Mouse (Mus musculus): Measurements from ENCODE around the gene Paqr5. TPM values are rescaled to one million over a fixed set of nuclear protein-coding genes. Genes with fewer than 3 reads are reported as not detected.

Paqr5 gene
- total RNA-seq, 2 experiments from 2014 or later = 3.5 to 3.8 TPM

DNA sequence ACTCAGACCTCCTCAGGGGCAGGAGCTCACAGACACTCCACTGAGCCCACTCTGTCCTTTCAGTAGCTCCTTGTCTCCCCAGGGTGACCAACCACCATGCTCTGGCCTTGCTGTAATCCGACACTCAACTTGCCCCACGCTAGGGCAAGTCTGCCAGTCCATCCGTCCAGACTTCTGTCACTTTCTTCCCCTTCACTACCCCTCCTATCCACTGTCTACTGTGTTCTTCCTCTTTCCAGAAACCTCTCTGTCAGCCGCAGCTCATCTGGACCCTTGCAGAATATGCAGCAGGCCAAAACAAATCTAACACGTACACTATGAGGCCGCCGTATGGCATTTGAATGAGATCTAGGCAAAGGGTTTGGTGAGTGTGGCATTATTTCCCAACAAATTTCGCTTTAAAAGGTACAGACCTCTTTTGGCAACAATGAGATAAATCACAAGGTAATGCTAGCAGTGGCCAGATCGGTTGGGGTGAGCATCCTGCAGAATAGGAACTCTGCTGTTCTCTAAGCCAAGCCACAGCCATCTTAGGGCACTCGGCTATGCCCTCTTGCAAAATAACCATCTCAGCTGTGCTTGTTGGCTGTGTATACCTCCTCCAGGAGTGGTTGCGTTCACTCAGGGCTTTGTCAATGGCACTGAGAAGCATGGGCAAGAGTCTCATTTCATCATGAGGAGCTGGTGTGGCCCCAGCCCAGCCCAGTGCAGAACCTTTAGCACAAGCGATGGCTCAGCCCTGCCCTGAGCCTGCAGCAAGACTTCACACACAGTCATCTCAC lies 13.1 kb downstream of the Paqr5 start:
- no peak for DNase-seq (ENCODE audit: low spot score in 2 of 2)

DNA sequence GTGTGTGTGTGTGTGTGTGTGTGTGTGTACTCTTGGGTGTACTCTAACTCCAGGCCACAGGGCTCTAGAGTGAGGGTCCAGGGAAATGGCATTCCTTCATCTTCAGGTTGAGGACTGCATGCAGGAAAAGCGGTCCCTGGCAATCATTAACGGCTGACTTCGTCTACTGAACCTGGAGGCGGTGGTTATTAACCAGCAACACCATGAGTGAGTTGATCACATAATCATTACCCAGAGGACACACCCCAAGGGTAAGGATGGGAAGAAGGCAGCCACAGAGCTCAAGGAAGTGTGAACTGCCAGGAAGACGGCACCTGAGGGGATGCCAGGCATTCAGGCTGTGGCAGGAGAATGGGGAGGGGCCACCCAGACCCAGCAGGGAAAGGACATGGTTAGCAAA lies 18.3 kb downstream of the Paqr5 start:
- DNase-seq (ENCODE audit: low spot score in 2 of 2) = no peak

DNA sequence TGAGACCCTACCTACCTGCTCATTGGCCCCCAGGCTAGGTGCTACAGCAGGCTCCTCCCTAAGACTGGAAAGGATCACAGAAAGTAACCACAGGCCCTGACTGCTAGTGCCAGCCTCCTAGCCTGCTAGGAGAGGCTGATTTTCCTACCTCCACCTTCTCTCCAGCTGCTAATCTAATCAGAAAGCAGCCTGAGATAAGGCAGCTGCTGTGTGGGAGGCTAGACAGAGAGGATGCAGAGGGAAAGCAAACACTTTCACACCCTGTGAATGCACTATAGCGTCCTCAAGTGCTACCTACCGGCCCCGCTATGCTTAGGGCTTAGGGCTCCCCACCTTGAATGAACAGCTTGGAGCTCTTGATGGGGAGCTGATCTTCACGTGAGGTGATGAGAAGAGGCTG lies 19.6 kb downstream of the Paqr5 start:
- DNase-seq (ENCODE audit: low spot score in 2 of 2) = no peak

DNA sequence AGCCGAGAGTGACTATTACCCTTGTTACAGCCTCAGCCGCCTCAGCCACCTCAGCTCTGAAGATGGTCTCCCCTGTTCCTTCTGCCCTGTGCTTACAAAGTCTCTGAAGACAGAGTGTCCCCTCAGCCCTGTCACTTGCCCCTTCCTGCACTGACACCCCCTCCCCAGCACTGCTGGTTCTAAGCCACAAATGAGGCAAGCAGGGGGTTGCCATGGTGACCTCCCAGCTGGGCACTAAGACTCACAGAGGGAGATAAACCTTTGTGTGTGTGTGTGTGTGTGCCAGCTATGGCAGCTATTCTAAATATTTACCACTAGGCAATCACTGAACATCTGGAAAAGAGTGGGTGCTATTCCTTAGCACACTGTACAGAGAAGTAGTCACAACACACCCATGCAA lies 23.0 kb downstream of the Paqr5 start:
- DNase-seq (ENCODE audit: low spot score in 2 of 2) = no peak

DNA sequence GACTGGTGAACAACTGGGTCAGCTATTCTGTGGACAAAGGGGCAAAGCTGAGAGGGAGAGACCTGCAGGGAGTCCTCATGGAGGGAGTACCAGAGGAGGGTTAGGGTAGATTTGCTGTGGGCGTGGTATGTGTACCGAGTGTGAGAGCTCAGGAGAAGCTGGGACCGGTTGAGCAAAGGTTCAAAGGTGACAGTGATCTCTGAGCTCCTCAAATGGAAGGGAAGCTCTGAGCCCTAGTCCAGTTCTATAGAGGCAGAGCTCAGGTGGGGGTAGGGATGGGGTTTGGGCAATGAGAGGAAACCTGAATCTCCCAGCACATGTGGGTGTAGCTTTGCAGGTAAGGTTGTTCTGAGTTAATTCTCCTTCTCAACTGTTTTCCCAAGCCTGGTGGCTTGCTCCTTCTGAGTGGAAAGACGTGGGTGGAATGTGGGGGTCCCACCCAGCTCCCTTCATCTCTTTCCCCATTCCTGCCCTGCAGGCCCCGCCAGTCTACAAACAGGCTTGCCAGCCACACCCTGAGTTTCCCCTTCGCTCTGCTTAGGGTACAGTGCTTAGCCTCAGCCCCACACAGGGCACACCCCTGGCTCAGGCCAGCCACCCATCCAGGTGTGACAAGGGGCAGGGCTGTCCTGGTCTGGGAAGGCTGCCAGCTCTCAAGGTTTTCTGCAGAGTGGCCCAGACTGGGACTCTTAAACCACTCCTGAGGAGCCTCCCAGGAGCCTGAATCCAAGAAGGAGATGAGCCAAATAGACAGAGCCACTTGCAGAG lies 26.8 kb downstream of the Paqr5 start:
- no peak for DNase-seq (ENCODE audit: low spot score in 2 of 2)

DNA sequence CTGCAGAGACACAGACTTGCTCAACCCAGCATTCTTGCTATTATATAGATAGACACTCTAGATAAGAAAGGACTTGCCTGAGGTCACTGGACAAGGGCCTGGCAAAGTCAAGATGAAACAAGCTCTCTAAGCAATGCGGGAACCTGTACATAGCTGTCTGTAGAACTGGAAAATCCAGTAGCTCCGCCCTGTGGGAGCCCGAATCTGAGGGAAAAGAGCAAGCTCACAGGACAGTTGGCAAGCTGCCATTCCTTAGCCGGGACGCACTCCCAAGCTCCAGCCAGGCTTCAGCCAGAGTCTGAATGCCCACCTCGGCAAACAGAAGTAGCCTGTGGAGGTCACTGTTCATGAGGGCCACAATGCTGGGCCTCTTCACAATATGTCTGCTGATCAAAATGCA lies 28.8 kb downstream of the Paqr5 start:
- DNase-seq (ENCODE audit: low spot score in 2 of 2) = no peak

DNA sequence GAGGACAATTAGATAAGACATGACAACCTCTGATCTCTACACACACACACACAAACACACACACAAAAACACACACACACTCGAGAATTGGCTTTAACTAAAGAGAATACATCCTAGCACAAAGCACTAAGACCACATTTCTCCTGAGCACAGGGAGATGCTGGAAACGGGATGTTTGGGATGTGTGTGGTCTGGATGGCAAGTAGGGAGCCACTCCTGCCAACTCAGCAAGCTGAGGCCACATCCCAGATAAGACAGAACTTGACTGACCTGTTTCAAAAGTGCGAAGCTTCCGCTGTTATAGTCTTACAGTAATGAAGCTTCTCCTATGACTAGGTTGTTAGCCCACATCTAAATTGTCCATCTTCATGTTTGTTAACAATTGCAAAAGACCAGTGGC lies 35.5 kb downstream of the Paqr5 start:
- DNase-seq (ENCODE audit: low spot score in 2 of 2) = no peak

DNA sequence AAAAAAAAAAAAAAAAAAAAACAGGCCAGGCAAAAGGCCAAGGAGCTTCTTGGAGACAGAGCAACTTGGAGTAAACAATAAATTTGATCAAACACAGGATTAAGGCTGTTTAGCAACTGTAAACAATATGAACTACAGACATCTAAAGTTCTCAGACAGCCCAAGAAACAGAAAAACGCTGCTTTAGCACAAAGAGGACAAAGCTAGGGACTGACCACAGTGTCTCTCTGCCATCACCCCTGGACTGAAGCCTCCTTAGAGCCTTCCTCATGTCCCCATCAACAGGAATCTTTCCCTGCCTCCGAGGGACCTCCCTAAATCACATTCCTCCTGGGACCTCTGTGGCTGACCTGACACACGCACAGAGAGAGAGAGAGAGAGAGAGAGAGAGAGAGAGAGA lies 35.9 kb downstream of the Paqr5 start:
- no peak for DNase-seq (ENCODE audit: low spot score in 2 of 2)

DNA sequence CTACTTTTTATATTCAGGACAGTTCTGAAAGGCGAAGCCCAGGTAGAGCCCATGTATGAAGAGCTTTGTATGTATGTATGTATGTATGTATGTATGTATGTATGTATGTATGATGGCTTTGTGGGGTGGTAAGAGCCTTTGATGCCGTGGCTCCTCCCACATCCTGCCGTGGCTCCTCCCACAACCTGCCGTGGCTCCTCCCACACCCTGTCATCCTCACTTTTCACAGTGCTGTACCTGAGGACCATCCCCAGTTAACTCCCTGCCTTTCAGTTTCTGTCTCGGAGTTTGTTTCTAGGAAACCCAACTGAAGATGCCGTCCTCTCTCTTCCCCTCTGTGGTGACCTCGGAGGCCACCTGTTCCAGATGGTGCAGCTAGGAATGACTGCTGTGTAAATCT lies 40.6 kb downstream of the Paqr5 start:
- DNase-seq (ENCODE audit: low spot score in 2 of 2) = no peak

DNA sequence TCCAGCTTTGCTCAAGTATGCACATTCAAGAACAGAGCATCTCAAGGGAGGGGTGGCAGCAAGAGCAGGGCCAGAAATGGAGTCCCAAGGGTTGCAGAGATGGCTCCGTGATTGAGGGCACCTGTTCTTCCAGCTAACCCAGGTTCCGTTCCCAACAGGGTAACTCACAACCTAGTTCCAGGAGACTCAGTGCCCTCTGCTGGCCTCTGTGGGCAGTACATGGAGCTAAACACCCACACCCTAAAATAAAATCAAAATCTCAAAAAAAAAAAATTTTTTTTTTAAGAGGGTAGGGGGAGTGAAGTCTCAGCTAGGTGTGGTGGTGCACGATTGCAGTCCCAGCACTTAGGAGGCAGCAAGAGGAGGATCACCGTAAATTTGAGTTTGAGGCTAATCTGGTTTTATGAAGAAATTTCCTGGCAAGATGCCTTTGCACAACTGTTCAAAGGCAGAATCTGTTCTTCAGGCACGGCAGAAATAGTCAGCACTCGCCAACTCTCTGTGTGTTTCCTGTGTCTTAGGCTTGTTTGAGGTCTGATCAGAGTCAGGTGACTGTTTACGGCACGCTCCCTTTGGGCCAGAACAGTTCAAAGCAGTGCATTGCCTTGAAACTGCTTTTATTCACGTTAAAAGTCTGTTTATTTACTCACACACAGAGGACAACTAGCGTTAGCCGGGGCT lies 41.3 kb downstream of the Paqr5 start:
- DNase-seq (ENCODE audit: low spot score in 2 of 2) = peak; percentile 48 to 63

DNA sequence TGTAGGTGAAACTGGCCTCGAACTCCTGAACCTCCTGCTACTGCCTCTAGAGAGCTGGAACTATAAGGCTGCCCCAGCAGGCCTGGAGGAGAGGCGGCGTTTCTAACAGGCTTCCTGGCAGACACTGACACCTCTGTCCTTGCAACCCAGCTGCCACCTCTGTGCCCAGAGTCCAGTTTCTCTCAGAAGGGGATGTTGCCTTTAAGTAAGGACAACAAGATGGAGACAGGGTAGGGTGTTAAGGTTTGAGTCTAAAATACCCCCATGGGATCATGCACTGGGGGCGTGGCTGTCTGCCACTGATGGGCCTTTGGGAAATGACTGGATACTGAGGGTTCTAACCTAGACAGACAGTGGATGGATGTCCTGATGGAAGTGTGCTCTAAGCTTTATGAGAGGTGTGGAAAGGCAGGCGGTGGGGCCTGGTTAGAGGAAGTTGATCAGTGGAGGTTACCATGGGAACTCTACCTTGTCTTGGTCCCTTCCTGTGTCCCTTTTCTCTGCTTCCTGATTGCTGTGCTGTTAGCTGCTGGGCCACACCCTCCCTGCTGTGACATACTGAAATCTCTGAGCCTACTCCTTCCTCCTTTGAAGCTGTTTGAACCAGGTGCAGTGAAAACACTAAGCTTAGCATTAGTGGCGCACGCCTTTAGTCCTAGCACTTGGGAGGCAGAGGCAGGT lies 43.6 kb downstream of the Paqr5 start:
- DNase-seq (ENCODE audit: low spot score in 2 of 2) = no peak

DNA sequence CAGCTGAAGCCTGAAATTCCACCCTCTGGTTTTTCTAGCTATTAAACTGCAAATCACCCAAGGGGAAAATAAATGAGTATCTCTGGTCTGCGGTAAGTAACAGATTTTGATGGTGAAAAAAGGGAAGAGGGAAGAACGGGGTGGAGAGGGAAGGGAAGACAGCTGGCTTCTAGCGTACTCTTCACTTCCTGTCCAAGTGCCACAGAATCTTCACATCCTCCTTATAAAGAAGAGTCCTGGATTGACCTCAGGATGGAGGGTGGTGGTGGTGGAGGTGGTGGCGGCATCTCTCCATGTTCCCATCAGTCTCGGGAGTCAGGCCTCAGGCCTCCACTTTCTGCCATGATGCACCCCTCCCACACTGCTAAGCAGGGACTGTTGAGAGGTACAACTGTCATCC lies 44.8 kb downstream of the Paqr5 start:
- DNase-seq (ENCODE audit: low spot score in 2 of 2) = no peak

DNA sequence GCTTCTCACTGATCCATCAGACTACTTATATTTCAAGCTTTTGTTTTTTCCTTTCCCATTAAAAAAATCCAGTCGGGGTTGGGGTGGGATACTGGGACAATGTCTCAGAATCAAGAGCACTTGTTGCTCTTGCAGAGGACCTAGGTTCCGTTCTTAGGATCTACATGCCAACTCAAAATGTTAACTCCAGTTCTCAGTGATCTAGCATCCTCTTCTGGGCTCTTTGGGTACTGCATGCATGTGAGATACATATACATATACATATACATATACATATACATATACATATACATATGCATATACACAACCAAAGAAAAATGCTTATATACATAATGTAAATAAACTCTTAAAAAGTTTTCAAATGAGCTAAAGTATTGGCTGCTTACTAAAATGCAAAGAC lies 46.7 kb downstream of the Paqr5 start:
- DNase-seq (ENCODE audit: low spot score in 2 of 2) = no peak

DNA sequence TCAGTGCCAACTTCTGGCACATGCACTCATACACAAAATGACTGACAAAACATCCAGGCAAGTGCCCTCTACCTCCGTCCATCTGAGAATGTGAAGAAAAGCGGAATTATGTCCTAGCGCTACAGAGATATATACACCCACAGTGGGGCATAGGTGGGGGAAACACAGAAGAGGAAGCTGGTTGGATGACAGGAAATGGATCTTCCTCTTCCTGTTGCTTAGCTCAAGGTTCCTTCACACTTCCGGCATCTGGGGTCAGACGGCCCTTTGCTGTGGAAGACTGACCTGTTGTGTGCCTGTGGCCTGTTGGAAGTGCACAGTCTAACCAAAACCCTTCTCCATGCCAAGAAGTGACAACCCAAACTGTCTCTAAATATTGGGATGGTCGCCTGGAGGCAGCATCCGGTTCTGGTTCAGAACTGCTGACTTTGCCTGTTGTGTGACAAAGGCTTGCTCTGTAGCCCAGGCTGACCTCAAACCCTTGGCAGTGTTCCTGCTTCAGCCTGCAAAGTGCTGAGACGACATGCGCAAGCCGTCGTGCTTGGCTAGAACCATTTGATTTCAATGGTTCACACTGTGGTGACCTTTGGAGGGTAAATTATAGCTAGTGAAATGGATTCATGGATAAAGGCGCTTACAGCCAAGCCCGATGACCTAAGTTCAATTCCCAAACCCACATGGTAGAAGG lies 49.3 kb downstream of the Paqr5 start:
- DNase-seq (ENCODE audit: low spot score in 2 of 2) = no peak

DNA sequence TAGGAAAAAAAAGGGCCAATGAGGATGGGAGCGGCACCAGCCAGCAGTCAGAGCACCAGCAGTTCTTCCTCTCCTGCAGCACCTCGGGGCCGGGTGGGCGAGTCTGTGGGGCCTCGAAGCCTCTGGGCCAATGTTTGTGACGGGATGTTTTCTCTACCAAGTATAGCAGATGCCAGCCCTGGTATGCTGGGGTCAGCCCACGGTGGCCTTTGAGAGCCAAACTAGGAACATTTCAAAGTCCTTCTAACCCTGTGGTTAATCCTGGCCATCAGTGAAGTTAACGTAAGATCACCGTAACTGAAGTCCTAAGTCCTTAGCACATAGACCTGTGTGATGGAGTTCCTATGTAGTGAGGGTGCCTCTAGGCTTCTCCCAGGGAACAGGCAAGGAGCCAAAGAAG lies 54.6 kb downstream of the Paqr5 start:
- no peak for DNase-seq (ENCODE audit: low spot score in 2 of 2)

DNA sequence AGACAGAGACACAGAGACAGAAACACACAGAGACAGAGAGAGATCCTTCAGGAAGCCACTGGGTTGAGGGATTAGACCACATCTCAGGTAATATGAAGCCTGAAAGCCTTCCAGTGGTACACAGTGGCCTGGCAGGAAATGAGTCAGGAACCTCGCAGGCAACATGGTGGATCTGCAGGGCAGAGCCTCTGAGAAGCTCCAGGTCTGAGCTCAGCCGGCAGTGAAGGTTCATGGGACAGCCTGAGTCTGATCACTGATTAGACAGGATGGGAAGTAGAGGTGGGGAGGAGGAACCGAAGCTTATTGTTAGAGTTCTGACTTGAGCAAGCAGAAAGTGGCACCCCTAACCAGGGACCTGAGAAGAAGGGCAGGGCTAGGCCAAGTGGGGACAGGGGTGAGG lies 55.6 kb downstream of the Paqr5 start:
- DNase-seq (ENCODE audit: low spot score in 2 of 2) = no peak

DNA sequence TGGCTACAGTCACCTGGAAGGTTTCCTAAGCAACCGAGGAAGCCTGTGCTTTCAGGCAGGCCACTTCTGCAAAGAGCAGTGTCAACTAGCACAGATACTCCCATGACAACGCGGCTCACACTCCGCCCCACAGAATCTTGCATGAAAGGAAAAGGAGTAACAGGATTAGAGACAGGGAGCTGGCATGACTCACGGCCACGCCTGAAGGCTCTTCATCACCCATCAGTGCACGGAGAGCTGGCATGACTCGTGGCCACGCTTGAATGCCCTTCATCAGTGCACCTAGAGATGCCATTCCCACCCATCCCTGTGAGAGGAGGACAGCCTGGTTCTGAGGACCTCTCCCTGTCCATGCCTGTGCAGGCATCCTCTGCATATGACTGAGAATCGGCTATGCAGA lies 59.3 kb downstream of the Paqr5 start:
- peak; percentile 37 to 41 for DNase-seq (ENCODE audit: low spot score in 2 of 2)

DNA sequence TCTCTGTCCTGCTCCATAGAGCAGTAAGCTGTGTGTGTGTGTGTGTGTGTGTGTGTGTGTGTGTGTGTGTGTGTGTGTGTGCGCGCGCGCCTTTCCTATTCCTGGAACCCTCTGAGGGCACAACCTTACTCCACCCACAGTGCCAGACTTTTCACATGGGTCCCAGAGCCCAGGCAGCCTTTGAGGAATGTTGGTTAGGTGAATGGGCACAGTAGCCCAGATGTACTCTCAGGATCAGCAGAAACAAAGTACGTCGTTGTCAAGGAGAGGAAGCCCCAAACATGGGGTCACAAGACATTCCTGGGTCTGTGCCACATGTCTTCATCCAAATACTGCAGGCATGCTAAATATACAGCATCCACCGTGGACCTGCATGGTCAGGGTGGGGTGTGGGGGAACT lies 60.7 kb downstream of the Paqr5 start:
- DNase-seq (ENCODE audit: low spot score in 2 of 2) = no peak

DNA sequence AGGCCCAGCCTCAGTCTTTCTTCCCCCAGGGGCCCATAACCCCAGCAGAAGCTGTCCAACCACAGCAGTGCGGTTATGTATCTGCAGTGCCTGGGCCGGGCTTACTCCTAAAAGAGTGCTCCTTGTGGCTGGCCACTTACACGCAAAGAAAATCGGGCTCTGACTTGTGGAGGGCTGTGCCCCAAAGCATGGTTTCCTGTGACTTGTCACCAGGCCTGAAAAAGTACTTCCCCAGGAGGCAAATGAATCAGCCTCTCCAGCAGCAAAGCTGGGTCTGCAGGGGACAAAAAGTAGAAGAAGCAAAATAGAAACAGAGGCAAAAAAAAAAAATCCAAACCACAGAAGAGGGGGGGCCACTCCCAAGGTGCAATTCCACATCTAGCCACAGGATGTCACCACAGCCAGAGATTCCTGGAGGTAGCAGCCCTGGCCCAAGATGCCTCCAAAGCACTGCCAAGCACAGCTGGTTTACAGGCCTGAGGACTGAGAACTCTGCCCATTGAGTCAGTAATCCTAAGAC lies 61.2 kb downstream of the Paqr5 start:
- peak; percentile 75 to 79 for DNase-seq (ENCODE audit: low spot score in 2 of 2)

DNA sequence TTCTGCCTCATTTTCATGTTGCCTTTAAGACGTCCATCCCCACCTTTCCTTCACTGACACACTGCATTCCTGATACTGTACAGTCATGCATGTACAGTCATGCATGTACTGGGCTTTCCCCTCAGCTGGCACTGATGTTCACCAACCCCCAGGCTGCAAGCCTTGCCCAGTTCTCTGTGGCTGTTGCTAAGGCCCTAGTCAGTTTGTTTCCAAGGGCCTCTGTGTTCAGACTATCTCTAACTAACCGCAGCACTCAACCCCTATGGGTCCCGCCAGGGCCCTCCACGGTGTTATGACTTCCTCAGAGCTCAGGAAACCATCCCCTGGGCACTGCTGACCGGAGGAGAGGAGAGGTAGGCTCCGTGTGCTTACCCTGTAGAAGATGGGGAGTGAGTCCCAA lies 63.3 kb downstream of the Paqr5 start:
- DNase-seq (ENCODE audit: low spot score in 2 of 2) = no peak

DNA sequence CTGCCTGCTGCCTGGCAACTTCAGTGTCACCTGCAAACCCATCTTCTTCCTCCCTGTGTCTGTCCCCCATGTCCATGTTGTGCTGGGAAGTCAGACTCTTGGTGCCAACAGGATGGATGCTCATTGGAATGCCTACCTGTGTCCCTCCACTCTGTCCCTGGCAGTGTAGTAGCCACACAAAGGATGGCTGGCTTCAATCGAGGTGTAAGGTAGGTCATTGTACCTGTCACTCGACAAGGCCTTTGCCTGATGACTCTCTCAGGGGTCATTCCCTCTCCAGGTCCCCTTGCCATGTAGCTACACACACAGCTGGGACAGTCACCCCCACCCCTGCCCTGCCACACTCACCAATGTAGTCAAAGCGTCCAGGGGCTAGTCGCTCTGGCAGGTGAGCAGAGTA lies 65.5 kb downstream of the Paqr5 start:
- no peak for DNase-seq (ENCODE audit: low spot score in 2 of 2)
